In the genomic region with DNA sequence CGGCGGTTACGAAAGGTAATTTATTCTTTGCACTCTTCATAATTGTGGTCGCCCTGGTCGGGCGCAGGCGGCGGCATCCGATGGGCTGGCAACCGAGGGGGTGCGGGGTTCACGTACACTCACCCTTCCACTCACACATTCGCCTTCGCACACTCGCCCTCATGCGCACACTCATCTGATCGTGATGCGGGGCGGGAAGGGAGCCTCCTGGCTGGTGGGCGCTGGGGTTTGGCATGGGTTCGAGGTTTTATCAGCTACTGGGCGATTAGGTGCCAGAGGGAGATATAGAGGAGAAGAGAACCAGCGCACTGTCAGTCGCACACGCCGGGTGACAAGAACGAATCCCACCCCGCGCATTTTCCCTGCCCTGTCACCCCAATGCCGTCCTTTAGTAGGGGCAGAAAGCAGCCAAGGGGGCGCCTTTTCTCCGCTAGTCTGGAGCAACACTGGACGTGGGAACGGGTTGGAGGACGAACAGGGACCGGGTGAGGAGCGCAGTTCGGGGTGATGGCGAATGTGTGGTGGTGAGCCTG, we compare ENCODE assay signal across 8 mouse cellular contexts. TPM values are rescaled to one million over a fixed set of nuclear protein-coding genes. Genes with fewer than 3 reads are reported as not detected.
DNase-seq lines count a peak whose midpoint lies in the region; ATAC-seq and TF ChIP-seq lines count a peak whose summit lies in the region.

No protein-coding gene starts in this region.

- intact Hi-C loops in left cerebral cortex, postnatal 25 days (cut with DNase I): loop anchor here (5.0 to 10.0 kb wide), 6 partner anchors 116 to 1323 kb away; no protein-coding TSS in a partner anchor

- H3K4me3 ChIP-seq in hindbrain, embryonic 12.5 days: peak overlapping the region; percentile 81
- peak overlapping the region; percentile 68 for H3K4me3 ChIP-seq in small intestine, adult 2 months (ENCODE audit: low read depth, low read length)

- peak overlapping the region; percentile 89 for H3K4me2 ChIP-seq in hindbrain, embryonic 12.5 days (replicated peaks)

- TF ChIP-seq POLR2A in small intestine, adult 2 months (IDR thresholded peaks at IDR 0.05; ENCODE audit: low read depth, low read length): no peak

- H3K4me1 ChIP-seq in hindbrain, embryonic 12.5 days: peaks cover 16% of the 10 kb centered on the region
- peaks cover 7% of the 10 kb centered on the region; the same call in 1 of the 2 replicates for H3K4me1 ChIP-seq in small intestine, adult 2 months (ENCODE audit: control insufficient read depth, insufficient read depth, insufficient read length, low read length)

- H3K9me3 ChIP-seq in hindbrain, embryonic 12.5 days (replicated peaks): no peaks in the 10 kb centered on the region

- H3K9ac ChIP-seq in hindbrain, embryonic 12.5 days: peak overlapping the region; percentile 94

- peak; percentile 69 for DNase-seq in Muller cell, postnatal 12 days (ENCODE audit: inconsistent ontology term)
- peak; percentile 50 for DNase-seq in cerebellum, adult 11-12 months
- peak; percentile 18 to 66 for DNase-seq in frontal cortex, adult 2 months (ENCODE audit: extremely low spot score in 1 of 2, low spot score in 1 of 2)
- DNase-seq in left cerebral cortex, postnatal 25 days (ENCODE audit: low spot score in 2 of 2): peak; percentile 59 to 69
- DNase-seq in thymus, postnatal 14 days: no peak

- no peaks in the 10 kb centered on the region for H3K36me3 ChIP-seq in hindbrain, embryonic 12.5 days
- no peaks in the 10 kb centered on the region for H3K36me3 ChIP-seq in small intestine, adult 2 months (ENCODE audit: control insufficient read depth, insufficient read depth, low read length)

- whole genome bisulfite sequencing in hindbrain, embryonic 12.5 days: under 1% methylated on average over 39 of the region's 39 CpGs
- 3% methylated on average over 39 of the region's 39 CpGs for WGBS in small intestine, adult 2 months

- no peaks in the 10 kb centered on the region for H3K27me3 ChIP-seq in hindbrain, embryonic 12.5 days
- H3K27me3 ChIP-seq in small intestine, adult 2 months (ENCODE audit: control insufficient read depth, insufficient read depth, low read length): peaks cover 33% of the 10 kb centered on the region

- peak; percentile 7; the same call in 1 of the 2 replicates for ATAC-seq in hindbrain, embryonic 12.5 days (ENCODE audit: low FRiP score)
- peak; percentile 5; the same call in 1 of the 2 replicates for ATAC-seq in megakaryocyte, adult 5-6 weeks (ENCODE audit: poor library complexity, severe bottlenecking)

- H3K27ac ChIP-seq in hindbrain, embryonic 12.5 days: peak overlapping the region; percentile 99
- H3K27ac ChIP-seq in small intestine, adult 2 months (ENCODE audit: insufficient read depth, low read depth, low read length): no peak overlapping the region; the same call in 1 of the 2 replicates

- TF ChIP-seq CTCF in small intestine, adult 2 months (IDR thresholded peaks at IDR 0.05; ENCODE audit: extremely low read depth, insufficient read length, insufficient replicate concordance, low read depth, low read length): no peak

RNA-seq across cellular contexts. Expression of a gene that starts 1.5 kb away (rescaled TPM):
- polyA plus RNA-seq in frontal cortex, adult 2 months (2012; rRNA removed): 45.7 and 64.4 TPM in 2 replicates
- 49.4 and 54.9 TPM in 2 replicates for polyA plus RNA-seq in hindbrain, embryonic 12.5 days (2016; fragmentation: Nextera tagmentation; extraction: Ambion mirVana)
- total RNA-seq in left cerebral cortex, postnatal 25 days (2021): 100 to 1,000 TPM; 204 to 219 TPM
- 0.09 TPM in 1 of 2 replicates, not detected in the other for total RNA-seq in megakaryocyte, adult 5-6 weeks (2015)
- 0.04 and 0.15 TPM in 2 replicates for total RNA-seq in megakaryocyte, adult 5-6 weeks (2017)
- polyA plus RNA-seq in small intestine, adult 2 months (2012; rRNA removed): 2.1 and 3.6 TPM in 2 replicates

Comparison
In these comparisons a context has a peak if more than half of its experiments do, and no peak if none do; other contexts are left out.
1. RNA of a gene that starts 1.5 kb away (polyA plus RNA-seq): 45.7 to 64.4 TPM in frontal cortex, adult 2 months and 49.4 to 54.9 TPM in hindbrain, embryonic 12.5 days; 2.1 to 3.6 TPM in small intestine, adult 2 months; every median in the first group is over 10 times any median in the second.